Mouse (Mus musculus) G1E (cell line): ENCODE measurements around the gene Mfsd2b.

Source experiments
- CTCF ChIP-seq: IDR thresholded peaks from 2 replicates; pipeline ENCODE4 v1.5.1; 2012; ENCODE audit warnings: low read depth, low read length, inconsistent platforms, mixed read lengths
- GATA1 ChIP-seq: IDR thresholded peaks from 2 replicates; pipeline ENCODE4 v1.6.1; 2012; ENCODE audit warnings: borderline replicate concordance, low read length, inconsistent platforms, mixed read lengths
- GATA2 ChIP-seq: IDR thresholded peaks from 2 replicates; pipeline ENCODE4 v1.6.1; 2012; ENCODE audit warnings: low read depth, low read length, inconsistent platforms, borderline replicate concordance
- POLR2AphosphoS5 ChIP-seq: IDR thresholded peaks from 2 replicates; pipeline ENCODE4 v1.6.1; 2012; ENCODE audit warnings: low read depth, low read length, inconsistent platforms; ENCODE audit not compliant: insufficient replicate concordance
- TAL1 ChIP-seq: conservative IDR thresholded peaks from 2 replicates; pipeline ENCODE4 v1.6.1; 2012; ENCODE audit warnings: low read depth, low read length, inconsistent platforms, mixed read lengths

GRCm38 (mm10) chr12:4917805-4918591 is 43.8 kb upstream of the Mfsd2b start:
- TF ChIP-seq POLR2AphosphoS5 (no peak), CTCF (no peak), TAL1 (no peak), GATA2 (no peak), GATA1 (no peak)
